Mouse (Mus musculus) midbrain, embryonic 14.5 days (tissue): ENCODE data around the gene Dlec1. TPM values are rescaled to one million over a fixed set of nuclear protein-coding genes. Genes with fewer than 3 reads are reported as not detected.

ENCODE experiments used
- ATAC-seq: fragments of 200-750 bp; cut with Nextera tagmentation; 2 replicates; pipeline ENCODE4 v1.8.0; 2017; ENCODE audit warnings: moderate number of reproducible peaks, moderate library complexity; ENCODE audit not compliant: low FRiP score, low TSS enrichment
- DNase-seq: peaks from one replicate; pipeline ENCODE4 v3.0.0-alpha.2; 2015
- H3K27ac ChIP-seq: fragments of 300-500 bp; sonication (generic); replicated peaks from 2 replicates; pipeline ENCODE4 v1.5.1; 2014; ENCODE audit warnings: mild to moderate bottlenecking, low read depth, low read length, moderate library complexity
- H3K27me3 ChIP-seq: fragments of 300-500 bp; sonication (generic); 2 replicates; pipeline ENCODE4 v1.6.1; 2014; ENCODE audit warnings: low read length, control low read depth, mixed read lengths; ENCODE audit not compliant: control insufficient read depth, insufficient read depth
- H3K36me3 ChIP-seq: fragments of 300-500 bp; sonication (generic); 2 replicates; pipeline ENCODE4 v1.6.1; 2014; ENCODE audit warnings: low read length, control low read depth; ENCODE audit not compliant: control insufficient read depth, insufficient read depth
- H3K4me1 ChIP-seq: fragments of 300-500 bp; sonication (generic); 2 replicates; pipeline ENCODE4 v1.6.1; 2014; ENCODE audit warnings: mild to moderate bottlenecking, antibody characterized with exemption, low read length, control low read depth; ENCODE audit not compliant: control insufficient read depth, insufficient read depth
- H3K4me2 ChIP-seq: fragments of 300-500 bp; sonication (generic); 2 replicates; pipeline ENCODE4 v1.6.1; 2014; ENCODE audit warnings: mild to moderate bottlenecking, low read length, moderate library complexity
- H3K4me3 ChIP-seq: fragments of 300-500 bp; sonication (generic); replicated peaks from 2 replicates; pipeline ENCODE4 v1.5.1; 2014; ENCODE audit warnings: low read depth, low read length
- H3K9ac ChIP-seq: fragments of 300-500 bp; sonication (generic); replicated peaks from 2 replicates; pipeline ENCODE4 v1.6.1; 2014; ENCODE audit warnings: mild to moderate bottlenecking, low read length, moderate library complexity
- H3K9me3 ChIP-seq: fragments of 300-500 bp; sonication (generic); 2 replicates; pipeline ENCODE4 v1.6.1; 2016; ENCODE audit warnings: low read length, control low read depth, mixed read lengths; ENCODE audit not compliant: control insufficient read depth
- WGBS: fragments of 180-500 bp; shearing (Covaris S2); extraction: QIAGEN DNeasy Blood & Tissue Kit; methylation state at CpG from one replicate; pipeline ENCODE4 v1.1.7; 2014; 5-methylcytosine and 5-hydroxymethylcytosine counted together
- polyA plus RNA-seq: library from polyadenylated mRNA; unstranded; fragments of >200 nt; fragmentation: Nextera tagmentation; extraction: Ambion mirVana; gene quantifications from 2 replicates; pipeline ENCODE4 v1.2.1, GENCODE M21; 2014

Gene Dlec1
- 0.27 and 1.2 TPM in 2 replicates for polyA plus RNA-seq

GRCm38 (mm10) chr9:119101992-119102782 is at the start of gene Dlec1:
Dlec1 (plus strand) TSS chr9:119102478.
- Histone ChIP-seq H3K36me3 (no peaks in the 10 kb centered on the region), H3K4me1 (0 out of 2 replicates have a peak, but pooled peaks cover 6% of the 10 kb centered on the region), H3K4me2 (peak within 1 kb of the TSS; percentile 70), H3K27me3 (0 out of 2 replicates have a peak, but pooled peaks cover 4% of the 10 kb centered on the region), H3K9me3 (no peaks in the 10 kb centered on the region), H3K4me3 (peak within 1 kb of the TSS; percentile 64), H3K27ac (no peak within 1 kb of the TSS), H3K9ac (peak within 1 kb of the TSS; percentile 45)
- 3% methylated on average over 44 of the region's 44 CpGs for WGBS
- ATAC-seq (peak; percentile 81), DNase-seq (peak; percentile 92)

GRCm38 (mm10) chr9:119053964-119054576 is 48.2 kb upstream of the Dlec1 start:
- no peaks in the 10 kb centered on the region; the same call in 1 of the 2 replicates for H3K4me1 ChIP-seq
- H3K36me3 ChIP-seq: no peaks in the 10 kb centered on the region
- 83% methylated on average over 9 of the region's 9 CpGs for WGBS
- no peaks in the 10 kb centered on the region for H3K9me3 ChIP-seq
- no peak overlapping the region for H3K9ac ChIP-seq
- no peak for ATAC-seq
- no peak overlapping the region for H3K4me3 ChIP-seq
- no peak for DNase-seq
- H3K4me2 ChIP-seq: no peak overlapping the region
- H3K27ac ChIP-seq: no peak overlapping the region
- H3K27me3 ChIP-seq: no peaks in the 10 kb centered on the region; the same call in 1 of the 2 replicates

DNA sequence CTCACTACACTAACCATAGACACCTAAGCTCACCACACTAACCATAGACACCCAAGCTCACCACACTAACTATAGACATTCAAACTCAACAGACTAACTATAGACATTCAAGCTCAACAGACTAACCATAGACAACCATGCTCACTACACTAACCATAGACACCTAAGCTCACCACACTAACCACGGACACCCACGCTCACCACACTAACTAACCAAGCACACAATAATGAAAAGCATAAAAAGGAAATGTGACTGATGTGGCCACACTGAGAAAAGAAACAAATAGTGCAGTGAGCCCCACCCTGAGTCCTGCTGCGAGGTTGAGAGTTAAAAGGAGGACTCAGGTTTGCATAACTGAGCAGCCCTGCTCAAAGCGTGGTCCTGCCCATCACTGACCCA is 46.9 kb upstream of the Dlec1 start:
- Histone ChIP-seq H3K9ac (no peak overlapping the region), H3K27ac (no peak overlapping the region), H3K4me2 (no peak overlapping the region), H3K4me1 (no peaks in the 10 kb centered on the region; the same call in 1 of the 2 replicates), H3K9me3 (no peaks in the 10 kb centered on the region), H3K36me3 (no peaks in the 10 kb centered on the region), H3K27me3 (no peaks in the 10 kb centered on the region; the same call in 1 of the 2 replicates), H3K4me3 (no peak overlapping the region)
- WGBS: 90% methylated on average over 4 of the region's 4 CpGs
- DNase-seq (no peak), ATAC-seq (no peak)

GRCm38 (mm10) chr9:119058245-119058644 is 44.0 kb upstream of the Dlec1 start:
- H3K4me2 ChIP-seq: no peak overlapping the region
- DNase-seq: no peak
- H3K36me3 ChIP-seq: no peaks in the 10 kb centered on the region
- no peaks in the 10 kb centered on the region for H3K4me1 ChIP-seq
- no peak overlapping the region for H3K4me3 ChIP-seq
- no peaks in the 10 kb centered on the region; the same call in 1 of the 2 replicates for H3K27me3 ChIP-seq
- no peak overlapping the region for H3K9ac ChIP-seq
- ATAC-seq: no peak
- no peaks in the 10 kb centered on the region for H3K9me3 ChIP-seq
- 87% methylated on average over 7 of the region's 7 CpGs for WGBS
- H3K27ac ChIP-seq: no peak overlapping the region

DNA sequence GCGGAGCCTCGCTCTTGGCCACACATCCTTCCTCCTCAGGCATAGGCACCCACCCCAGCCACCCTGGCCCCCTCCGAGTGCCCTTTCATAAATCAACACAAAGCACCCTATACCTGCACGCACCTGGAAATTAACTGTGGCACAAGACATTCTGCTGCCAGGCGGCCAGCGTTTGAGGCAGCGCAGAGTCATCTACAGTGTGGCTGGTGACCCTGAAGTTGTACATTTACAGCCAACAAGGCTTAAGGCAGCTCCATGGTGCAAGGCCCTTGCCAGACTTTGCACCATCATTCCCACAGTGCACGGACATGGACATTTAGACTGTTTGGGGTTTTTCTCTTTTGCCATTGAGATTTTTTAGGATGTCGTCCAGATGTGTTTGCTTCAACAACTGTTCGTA is 41.6 kb upstream of the Dlec1 start:
- no peak overlapping the region for H3K4me2 ChIP-seq
- H3K9ac ChIP-seq: no peak overlapping the region
- ATAC-seq: no peak
- no peak for DNase-seq
- 93% methylated on average over 10 of the region's 10 CpGs for WGBS
- no peaks in the 10 kb centered on the region for H3K4me1 ChIP-seq
- no peaks in the 10 kb centered on the region for H3K36me3 ChIP-seq
- H3K27me3 ChIP-seq: no peaks in the 10 kb centered on the region
- no peak overlapping the region for H3K4me3 ChIP-seq
- no peak overlapping the region for H3K27ac ChIP-seq
- H3K9me3 ChIP-seq: no peaks in the 10 kb centered on the region

DNA sequence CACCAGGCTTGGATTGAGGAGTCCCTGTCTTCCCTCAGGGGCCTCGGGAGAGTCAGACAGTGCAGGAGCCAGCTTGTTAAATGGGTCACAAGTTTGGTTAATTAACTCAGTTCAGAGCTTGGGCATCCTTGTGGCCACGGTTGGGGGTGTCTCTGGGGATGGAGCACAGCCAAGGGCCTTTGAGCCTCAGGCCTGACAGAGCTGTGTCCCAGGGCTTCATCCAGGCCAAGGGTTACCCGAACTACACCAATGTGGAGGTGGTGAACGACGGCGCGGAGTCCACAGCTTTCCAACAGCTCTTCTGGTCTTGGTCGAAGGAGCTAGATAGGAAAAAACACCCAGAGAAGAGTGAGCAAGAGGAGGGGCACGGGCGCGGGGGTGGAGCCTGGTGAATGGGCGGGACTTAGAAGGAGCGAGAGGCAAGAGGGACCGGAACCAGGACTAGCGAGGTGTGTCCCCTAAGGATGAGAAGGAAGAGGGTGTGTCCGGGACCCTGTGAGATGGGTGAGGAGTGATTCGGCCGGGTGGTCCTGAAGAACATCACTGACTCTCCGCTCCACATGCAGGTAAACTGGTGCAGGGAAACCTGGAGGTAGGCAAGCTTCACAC is 39.1 kb upstream of the Dlec1 start:
- no peak overlapping the region for H3K4me2 ChIP-seq
- WGBS: 32% methylated on average over 19 of the region's 19 CpGs
- no peak for ATAC-seq

DNA sequence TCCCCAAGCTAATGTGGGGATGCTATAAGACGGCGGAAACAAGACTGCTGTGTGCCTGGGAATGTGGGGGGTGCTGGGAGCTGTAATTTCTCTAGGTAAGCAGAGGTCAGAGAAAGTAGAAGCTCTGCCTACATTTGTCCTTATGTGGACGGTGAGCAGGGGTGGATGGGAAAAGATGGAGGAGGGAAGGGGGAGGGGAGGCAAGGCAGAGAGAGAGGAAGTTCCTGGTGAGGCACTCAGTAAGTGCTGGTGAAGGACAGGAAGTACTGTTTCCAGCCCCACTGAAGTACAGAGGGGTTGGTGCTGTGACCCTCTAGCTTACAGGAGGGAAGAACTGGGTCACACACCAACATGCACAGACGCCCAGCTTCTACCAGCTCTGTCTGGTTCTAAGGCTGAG is 38.0 kb upstream of the Dlec1 start:
- ATAC-seq (no peak), DNase-seq (no peak)
- 75% methylated on average over 4 of the region's 4 CpGs for WGBS
- no peaks in the 10 kb centered on the region for H3K27me3 ChIP-seq
- no peak overlapping the region for H3K27ac ChIP-seq
- H3K4me1 ChIP-seq: no peaks in the 10 kb centered on the region
- no peak overlapping the region for H3K9ac ChIP-seq
- H3K36me3 ChIP-seq: no peaks in the 10 kb centered on the region
- no peak overlapping the region for H3K4me3 ChIP-seq
- H3K4me2 ChIP-seq: no peak overlapping the region
- no peaks in the 10 kb centered on the region for H3K9me3 ChIP-seq

More for the DNA sequence above, 39.1 kb upstream of the Dlec1 start:
- Histone ChIP-seq H3K4me3 (no peak overlapping the region), H3K36me3 (no peaks in the 10 kb centered on the region), H3K27me3 (no peaks in the 10 kb centered on the region), H3K9me3 (no peaks in the 10 kb centered on the region), H3K9ac (no peak overlapping the region), H3K4me1 (no peaks in the 10 kb centered on the region), H3K27ac (no peak overlapping the region)
- no peak for DNase-seq

- peaks cover 5% of the 10 kb centered on the region; the same call in 1 of the 2 replicates for H3K36me3 ChIP-seq
- DNase-seq (peak; percentile 89), ATAC-seq (peak; percentile 41; the same call in 1 of the 2 replicates)
- H3K27ac ChIP-seq: no peak overlapping the region
- no peaks in the 10 kb centered on the region for H3K9me3 ChIP-seq
- no peak overlapping the region for H3K4me3 ChIP-seq
- H3K9ac ChIP-seq: no peak overlapping the region
- 5% methylated on average over 6 of the region's 6 CpGs for WGBS
- H3K4me2 ChIP-seq: no peak overlapping the region
- H3K4me1 ChIP-seq: no peaks in the 10 kb centered on the region
- no peaks in the 10 kb centered on the region for H3K27me3 ChIP-seq
Measured at GRCm38 (mm10) chr9:119067601-119068000, 34.7 kb upstream of the Dlec1 start.
